Mouse (Mus musculus): Measurements from ENCODE around the gene Fam19a1. TPM values are rescaled to one million over a fixed set of nuclear protein-coding genes. Genes with fewer than 3 reads are reported as not detected.
"Not testable (repeated sequence)": the region's sequence is repeated elsewhere in the genome, so short reads cannot be mapped to it uniquely, and the experiment has no call there.

Gene Fam19a1
- polyA plus RNA-seq, 1 experiment from 2014 or later = 1.6 TPM

- Histone ChIP-seq H3K27me3 (no peaks in the 10 kb centered on the region), H3K27ac (no peak within 1 kb of the TSS), H3K9ac (no peak within 1 kb of the TSS), H3K36me3 (no peaks in the 10 kb centered on the region), H3K9me3 (no peaks in the 10 kb centered on the region), H3K4me3 (no peak within 1 kb of the TSS), H3K4me2 (no peak within 1 kb of the TSS), H3K4me1 (no peaks in the 10 kb centered on the region)
- no peak for ATAC-seq (ENCODE audit: borderline replicate concordance, extremely low read depth, low FRiP score, low TSS enrichment)
- 77% methylated on average over 18 of the region's 18 CpGs for WGBS
These were observed 52.9 kb downstream of the Fam19a1 start, which contains the start of gene 1700123L14Rik for GRCm38 (mm10) chr6:96165818-96166379. TSS of gene 1700123L14Rik (minus strand) at chr6:96166243.

- no peaks in the 10 kb centered on the region for H3K36me3 ChIP-seq
- H3K27me3 ChIP-seq = no peaks in the 10 kb centered on the region
- ATAC-seq (ENCODE audit: borderline replicate concordance, extremely low read depth, low FRiP score, low TSS enrichment) = no peak
- no peak overlapping the region for H3K4me2 ChIP-seq
- H3K4me3 ChIP-seq = no peak overlapping the region
- no peaks in the 10 kb centered on the region for H3K9me3 ChIP-seq
- no peak overlapping the region for H3K9ac ChIP-seq
- no peaks in the 10 kb centered on the region for H3K4me1 ChIP-seq
- no peak overlapping the region for H3K27ac ChIP-seq
These were observed 54.1 kb downstream of the Fam19a1 start for GRCm38 (mm10) chr6:96167031-96167430.

DNA sequence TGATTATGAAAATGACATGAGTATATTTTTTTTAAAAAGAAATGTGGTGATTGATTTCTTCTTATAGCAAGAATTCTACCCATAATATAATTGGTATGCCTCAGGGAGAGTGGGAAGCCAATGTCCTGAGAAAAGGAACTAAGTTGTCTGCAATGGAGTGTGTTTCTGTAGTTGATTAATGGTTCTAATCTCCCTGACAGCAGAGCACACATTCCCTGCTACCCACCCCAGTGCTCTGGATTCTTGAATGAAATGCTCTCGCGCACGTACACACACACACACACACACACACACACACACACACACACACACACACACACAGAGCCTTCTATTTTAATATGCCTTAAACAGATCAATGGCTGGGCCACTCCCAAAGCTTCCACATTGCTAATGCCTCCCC is 60.7 kb downstream of the Fam19a1 start:
- Histone ChIP-seq H3K36me3 (no peaks in the 10 kb centered on the region), H3K27ac (no peak overlapping the region), H3K9me3 (no peaks in the 10 kb centered on the region), H3K4me3 (no peak overlapping the region), H3K4me2 (no peak overlapping the region), H3K9ac (no peak overlapping the region), H3K4me1 (no peaks in the 10 kb centered on the region), H3K27me3 (no peaks in the 10 kb centered on the region)
- 72% methylated on average over 3 of the region's 3 CpGs for WGBS
- no peak for ATAC-seq (ENCODE audit: borderline replicate concordance, extremely low read depth, low FRiP score, low TSS enrichment)

- Histone ChIP-seq H3K36me3 (no peaks in the 10 kb centered on the region), H3K27ac (no peak overlapping the region), H3K9ac (no peak overlapping the region), H3K4me1 (no peaks in the 10 kb centered on the region), H3K4me2 (no peak overlapping the region), H3K4me3 (no peak overlapping the region), H3K9me3 (no peaks in the 10 kb centered on the region), H3K27me3 (no peaks in the 10 kb centered on the region)
- ATAC-seq (ENCODE audit: borderline replicate concordance, extremely low read depth, low FRiP score, low TSS enrichment) = no peak
These were observed 65.6 kb downstream of the Fam19a1 start for GRCm38 (mm10) chr6:96178530-96178929.

GRCm38 (mm10) chr6:96183392-96183791 is 70.4 kb downstream of the Fam19a1 start:
- no peaks in the 10 kb centered on the region for H3K36me3 ChIP-seq
- H3K27me3 ChIP-seq = no peaks in the 10 kb centered on the region
- H3K4me2 ChIP-seq = no peak overlapping the region
- no peak overlapping the region for H3K4me3 ChIP-seq
- no peak overlapping the region for H3K27ac ChIP-seq
- ATAC-seq (ENCODE audit: borderline replicate concordance, extremely low read depth, low FRiP score, low TSS enrichment) = no peak
- no peaks in the 10 kb centered on the region for H3K4me1 ChIP-seq
- 73% methylated on average over 4 of the region's 4 CpGs for WGBS
- no peak overlapping the region for H3K9ac ChIP-seq
- H3K9me3 ChIP-seq = no peaks in the 10 kb centered on the region

DNA sequence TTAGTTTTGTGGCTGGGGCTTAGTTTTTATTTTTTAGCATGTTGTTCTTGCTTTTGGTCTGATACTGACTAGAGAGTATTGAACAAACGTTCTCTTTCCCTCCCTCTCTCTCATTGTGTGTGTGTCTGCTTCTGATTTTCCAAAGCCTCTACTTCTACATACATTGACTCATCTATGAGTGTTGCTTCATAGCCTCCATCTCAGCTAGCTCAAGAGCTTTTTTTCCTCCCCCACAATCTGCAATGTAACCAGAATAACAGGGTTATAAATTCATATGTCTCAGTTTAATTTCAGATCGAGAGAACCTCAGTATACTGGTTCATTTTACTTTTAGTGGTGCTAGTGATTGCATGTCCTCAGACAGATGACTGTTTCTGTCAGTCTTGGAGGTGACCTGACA is 73.6 kb downstream of the Fam19a1 start:
- no peak for ATAC-seq (ENCODE audit: borderline replicate concordance, extremely low read depth, low FRiP score, low TSS enrichment)
- no peak overlapping the region for H3K4me2 ChIP-seq
- H3K9me3 ChIP-seq = no peaks in the 10 kb centered on the region
- no peaks in the 10 kb centered on the region for H3K4me1 ChIP-seq
- no peak overlapping the region for H3K4me3 ChIP-seq
- no peaks in the 10 kb centered on the region for H3K36me3 ChIP-seq
- H3K9ac ChIP-seq = no peak overlapping the region
- 68% methylated on average over 2 of the region's 2 CpGs for WGBS
- H3K27ac ChIP-seq = no peak overlapping the region
- no peaks in the 10 kb centered on the region for H3K27me3 ChIP-seq

GRCm38 (mm10) chr6:96198991-96199390 is 86.0 kb downstream of the Fam19a1 start:
- ATAC-seq (ENCODE audit: borderline replicate concordance, extremely low read depth, low FRiP score, low TSS enrichment); H3K27me3 ChIP-seq; H3K9me3 ChIP-seq; H3K36me3 ChIP-seq; H3K4me3 ChIP-seq; H3K4me2 ChIP-seq; H3K9ac ChIP-seq; H3K4me1 ChIP-seq; H3K27ac ChIP-seq: not testable (repeated sequence)
- WGBS = 84% methylated on average over 2 of the region's 2 CpGs

GRCm38 (mm10) chr6:96205395-96205794 is 92.4 kb downstream of the Fam19a1 start:
- no peaks in the 10 kb centered on the region for H3K27me3 ChIP-seq
- H3K4me3 ChIP-seq = no peak overlapping the region
- WGBS = 94% methylated on average over 2 of the region's 2 CpGs
- ATAC-seq (ENCODE audit: borderline replicate concordance, extremely low read depth, low FRiP score, low TSS enrichment) = no peak
- H3K4me2 ChIP-seq = no peak overlapping the region
- H3K9me3 ChIP-seq = no peaks in the 10 kb centered on the region
- no peaks in the 10 kb centered on the region for H3K36me3 ChIP-seq
- no peaks in the 10 kb centered on the region for H3K4me1 ChIP-seq
- H3K9ac ChIP-seq = no peak overlapping the region
- no peak overlapping the region for H3K27ac ChIP-seq

DNA sequence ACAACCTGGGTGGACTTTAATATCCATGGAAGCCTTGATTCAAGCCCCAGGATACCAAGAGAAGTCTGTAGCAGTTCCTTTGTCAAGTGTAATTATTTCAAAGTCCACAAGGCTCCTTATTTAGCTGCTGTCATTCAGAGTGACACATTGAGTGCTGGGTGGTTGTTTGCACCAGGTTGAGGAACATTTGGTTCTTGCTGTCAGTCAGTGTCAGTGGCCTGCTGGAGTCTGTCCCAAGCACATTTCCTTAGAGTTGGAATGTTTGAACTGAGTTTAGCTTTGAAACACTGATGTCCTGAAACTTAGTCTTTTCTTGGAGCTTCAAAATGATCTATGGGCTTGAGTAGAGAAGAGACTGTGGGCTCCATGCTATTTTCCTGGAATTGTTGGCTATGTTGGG is 121.9 kb downstream of the Fam19a1 start:
- Histone ChIP-seq H3K4me3 (no peak overlapping the region), H3K4me2 (no peak overlapping the region), H3K4me1 (no peaks in the 10 kb centered on the region), H3K9ac (no peak overlapping the region), H3K27ac (no peak overlapping the region), H3K27me3 (no peaks in the 10 kb centered on the region), H3K36me3 (no peaks in the 10 kb centered on the region), H3K9me3 (no peaks in the 10 kb centered on the region)
- ATAC-seq (ENCODE audit: borderline replicate concordance, extremely low read depth, low FRiP score, low TSS enrichment) = no peak

- H3K9me3 ChIP-seq = no peaks in the 10 kb centered on the region
- no peak overlapping the region for H3K27ac ChIP-seq
- no peaks in the 10 kb centered on the region for H3K4me1 ChIP-seq
- H3K9ac ChIP-seq = no peak overlapping the region
- H3K27me3 ChIP-seq = no peaks in the 10 kb centered on the region
- H3K4me2 ChIP-seq = no peak overlapping the region
- no peak for ATAC-seq (ENCODE audit: borderline replicate concordance, extremely low read depth, low FRiP score, low TSS enrichment)
- no peaks in the 10 kb centered on the region for H3K36me3 ChIP-seq
- WGBS = 71% methylated on average over 3 of the region's 3 CpGs
- no peak overlapping the region for H3K4me3 ChIP-seq
These were observed 131.4 kb downstream of the Fam19a1 start for GRCm38 (mm10) chr6:96244320-96244719.

- Histone ChIP-seq H3K27me3 (no peaks in the 10 kb centered on the region), H3K4me2 (no peak overlapping the region), H3K9ac (no peak overlapping the region), H3K36me3 (no peaks in the 10 kb centered on the region), H3K9me3 (no peaks in the 10 kb centered on the region), H3K4me3 (no peak overlapping the region), H3K4me1 (no peaks in the 10 kb centered on the region), H3K27ac (no peak overlapping the region)
- 50% methylated on average over 3 of the region's 3 CpGs for WGBS
- no peak for ATAC-seq (ENCODE audit: borderline replicate concordance, extremely low read depth, low FRiP score, low TSS enrichment)
These were observed 139.0 kb downstream of the Fam19a1 start for GRCm38 (mm10) chr6:96252001-96252400.

DNA sequence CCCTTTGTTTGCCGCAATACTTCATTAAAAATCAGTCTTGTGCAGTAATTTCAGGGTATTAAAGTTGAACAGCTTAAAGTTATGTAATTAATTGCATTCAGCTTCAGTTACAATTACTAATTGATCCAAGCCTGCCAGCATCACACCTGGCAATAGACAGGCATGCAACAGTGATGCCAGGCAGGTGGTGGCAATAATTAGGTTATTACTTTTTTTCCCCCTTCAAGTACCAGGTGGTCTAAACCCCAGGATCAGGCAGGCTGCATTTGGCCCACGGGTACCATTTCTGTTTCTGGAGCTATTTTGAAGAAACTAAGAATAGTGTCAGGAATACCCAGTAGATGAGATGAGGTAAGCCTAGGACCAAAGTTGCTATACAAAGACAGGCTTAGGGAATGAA is 141.9 kb downstream of the Fam19a1 start:
- Histone ChIP-seq H3K9ac (no peak overlapping the region), H3K36me3 (no peaks in the 10 kb centered on the region)
- WGBS = 82% methylated on average over 2 of the region's 2 CpGs

GRCm38 (mm10) chr6:96258651-96259050 is 145.7 kb downstream of the Fam19a1 start:
- Histone ChIP-seq H3K9ac (no peak overlapping the region), H3K4me1 (no peaks in the 10 kb centered on the region), H3K4me2 (no peak overlapping the region), H3K9me3 (no peaks in the 10 kb centered on the region), H3K4me3 (no peak overlapping the region), H3K27me3 (no peaks in the 10 kb centered on the region), H3K27ac (no peak overlapping the region), H3K36me3 (no peaks in the 10 kb centered on the region)
- 87% methylated on average over 3 of the region's 3 CpGs for whole genome bisulfite sequencing
- ATAC-seq (ENCODE audit: borderline replicate concordance, extremely low read depth, low FRiP score, low TSS enrichment) = no peak

More for the DNA sequence above, 141.9 kb downstream of the Fam19a1 start:
- ATAC-seq (ENCODE audit: borderline replicate concordance, extremely low read depth, low FRiP score, low TSS enrichment) = no peak
- no peak overlapping the region for H3K27ac ChIP-seq
- H3K27me3 ChIP-seq = no peaks in the 10 kb centered on the region
- no peaks in the 10 kb centered on the region for H3K9me3 ChIP-seq
- no peak overlapping the region for H3K4me3 ChIP-seq
- no peaks in the 10 kb centered on the region for H3K4me1 ChIP-seq
- no peak overlapping the region for H3K4me2 ChIP-seq
